Mouse (Mus musculus) liver, embryonic 12.5 days (tissue): ENCODE data around the gene Moap1. TPM values are rescaled to one million over a fixed set of nuclear protein-coding genes. Genes with fewer than 3 reads are reported as not detected.

Experiments
- ATAC-seq: fragments of 200-750 bp; cut with Nextera tagmentation; 2 replicates; pipeline ENCODE4 v1.8.0; 2017; ENCODE audit warnings: moderate number of reproducible peaks, mild to moderate bottlenecking, moderate library complexity
- H3K27ac ChIP-seq: fragments of 300-500 bp; sonication (generic); 2 replicates; pipeline ENCODE4 v1.5.1; 2016; ENCODE audit warnings: mild to moderate bottlenecking
- H3K27me3 ChIP-seq: fragments of 300-500 bp; sonication (generic); replicated peaks from 2 replicates; pipeline ENCODE4 v1.6.1; 2016; ENCODE audit warnings: mild to moderate bottlenecking, moderate library complexity
- H3K36me3 ChIP-seq: fragments of 300-500 bp; sonication (generic); 2 replicates; pipeline ENCODE4 v1.6.1; 2016; ENCODE audit warnings: mild to moderate bottlenecking, moderate library complexity
- H3K4me1 ChIP-seq: fragments of 300-500 bp; sonication (generic); 2 replicates; pipeline ENCODE4 v1.6.1; 2016
- H3K4me2 ChIP-seq: fragments of 300-500 bp; sonication (generic); 2 replicates; pipeline ENCODE4 v1.6.1; 2016; ENCODE audit warnings: mild to moderate bottlenecking, moderate library complexity
- H3K4me3 ChIP-seq: fragments of 300-500 bp; sonication (generic); 2 replicates; pipeline ENCODE4 v1.5.1; 2016; ENCODE audit warnings: mild to moderate bottlenecking, moderate library complexity
- H3K9ac ChIP-seq: fragments of 300-500 bp; sonication (generic); 2 replicates; pipeline ENCODE4 v1.6.1; 2016; ENCODE audit warnings: mild to moderate bottlenecking, moderate library complexity
- H3K9me3 ChIP-seq: fragments of 300-500 bp; sonication (generic); replicated peaks from 2 replicates; pipeline ENCODE4 v1.6.1; 2016; ENCODE audit warnings: mild to moderate bottlenecking, moderate library complexity
- WGBS: fragments of 180-500 bp; shearing (Covaris S2); methylation state at CpG from one replicate; pipeline ENCODE4 v1.1.7; 2016; ENCODE audit not compliant: insufficient replicate concordance; 5-methylcytosine and 5-hydroxymethylcytosine counted together
- polyA plus RNA-seq: library from polyadenylated mRNA; unstranded; fragments of >200 nt; fragmentation: Nextera tagmentation; extraction: Ambion mirVana; gene quantifications from 2 replicates; pipeline ENCODE4 v1.2.1, GENCODE M21; 2016

Moap1 gene
- polyA plus RNA-seq, 1 experiment from 2014 or later, result 11.7 TPM

DNA sequence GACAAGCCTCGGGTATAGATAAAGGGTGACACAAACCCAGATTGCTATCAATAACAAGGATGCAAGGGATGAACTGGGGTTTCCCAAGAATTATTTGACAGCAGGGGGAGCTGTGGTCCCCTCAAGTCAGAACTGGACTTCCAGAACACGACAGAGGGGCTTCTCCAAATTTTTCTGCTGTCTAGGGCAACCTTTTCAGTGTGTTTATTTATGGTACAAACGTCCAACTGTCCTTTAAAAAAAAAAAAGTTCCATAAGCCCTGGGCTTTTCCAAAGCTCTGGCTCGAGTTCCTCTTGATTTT lies 40.4 kb downstream of the Moap1 start:
- 0 out of 2 replicates have a peak overlapping the region, but pooled peaks have one; percentile 63 for H3K27ac ChIP-seq
- 0 out of 2 replicates have a peak overlapping the region, but pooled peaks have one; percentile 51 for H3K9ac ChIP-seq
- peak overlapping the region; percentile 77 for H3K4me3 ChIP-seq
- no peaks in the 10 kb centered on the region for H3K9me3 ChIP-seq
- peaks cover 57% of the 10 kb centered on the region for H3K4me1 ChIP-seq
- WGBS, result 11% methylated on average over 4 of the region's 4 CpGs
- H3K27me3 ChIP-seq, result peaks cover 22% of the 10 kb centered on the region
- no peaks in the 10 kb centered on the region for H3K36me3 ChIP-seq
- peak overlapping the region; percentile 100 for H3K4me2 ChIP-seq
- no peak for ATAC-seq

- peaks cover 18% of the 10 kb centered on the region for H3K27me3 ChIP-seq
- WGBS, result 9% methylated on average over 15 of the region's 15 CpGs
- H3K9me3 ChIP-seq, result no peaks in the 10 kb centered on the region
- peak overlapping the region; percentile 34 for H3K4me3 ChIP-seq
- ATAC-seq, result no peak
- H3K36me3 ChIP-seq, result no peaks in the 10 kb centered on the region
- H3K9ac ChIP-seq, result 0 out of 2 replicates have a peak overlapping the region, but pooled peaks have one; percentile 51
- H3K4me1 ChIP-seq, result peaks cover 63% of the 10 kb centered on the region
- peak overlapping the region; percentile 63; the same call in 1 of the 2 replicates for H3K27ac ChIP-seq
- peak overlapping the region; percentile 100 for H3K4me2 ChIP-seq
Measured at GRCm38 (mm10) chr12:102702356-102703110, 40.9 kb downstream of the Moap1 start.

GRCm38 (mm10) chr12:102701691-102702207 lies 41.7 kb downstream of the Moap1 start:
- Histone ChIP-seq H3K4me2 (no peak overlapping the region), H3K36me3 (no peaks in the 10 kb centered on the region), H3K9ac (no peak overlapping the region), H3K4me3 (no peak overlapping the region), H3K4me1 (peaks cover 70% of the 10 kb centered on the region), H3K27ac (no peak overlapping the region), H3K9me3 (no peaks in the 10 kb centered on the region), H3K27me3 (peaks cover 13% of the 10 kb centered on the region)
- WGBS, result 74% methylated on average over 5 of the region's 5 CpGs
- ATAC-seq, result no peak

GRCm38 (mm10) chr12:102700453-102700852 lies 43.0 kb downstream of the Moap1 start:
- Histone ChIP-seq H3K36me3 (no peaks in the 10 kb centered on the region), H3K27me3 (0 out of 2 replicates have a peak, but pooled peaks cover under 1% of the 10 kb centered on the region), H3K27ac (no peak overlapping the region), H3K4me1 (peaks cover 78% of the 10 kb centered on the region), H3K4me3 (no peak overlapping the region), H3K9ac (no peak overlapping the region), H3K4me2 (no peak overlapping the region), H3K9me3 (no peaks in the 10 kb centered on the region)
- no peak for ATAC-seq
- 77% methylated on average over 12 of the region's 12 CpGs for WGBS

DNA sequence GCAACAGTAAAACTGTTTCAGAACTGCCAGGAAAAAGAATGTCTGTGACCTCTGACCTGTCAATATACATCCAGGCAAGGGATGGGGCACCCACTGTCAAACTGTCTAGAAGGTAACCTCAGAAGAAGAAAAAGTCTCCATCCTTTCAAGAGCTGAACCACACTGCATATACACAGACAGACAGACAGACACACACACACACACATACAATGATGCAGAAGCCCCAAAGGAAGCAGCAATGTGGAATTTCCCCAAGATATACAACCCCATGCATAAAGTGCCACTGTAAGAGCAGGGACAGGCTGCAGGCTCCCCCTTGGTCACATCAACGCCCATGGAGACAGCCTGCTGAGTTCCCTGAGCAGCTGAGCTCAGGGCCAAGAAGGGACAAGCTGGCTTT lies 44.3 kb downstream of the Moap1 start:
- Histone ChIP-seq H3K4me2 (no peak overlapping the region), H3K4me3 (no peak overlapping the region), H3K9me3 (no peaks in the 10 kb centered on the region), H3K9ac (no peak overlapping the region), H3K27ac (no peak overlapping the region), H3K36me3 (no peaks in the 10 kb centered on the region), H3K27me3 (no peaks in the 10 kb centered on the region), H3K4me1 (peaks cover 72% of the 10 kb centered on the region)
- WGBS, result 66% methylated on average over 1 of the region's 1 CpGs
- ATAC-seq, result no peak

GRCm38 (mm10) chr12:102698089-102698684 lies 45.3 kb downstream of the Moap1 start:
- Histone ChIP-seq H3K27me3 (no peaks in the 10 kb centered on the region), H3K9me3 (no peaks in the 10 kb centered on the region), H3K4me3 (no peak overlapping the region), H3K27ac (no peak overlapping the region), H3K9ac (no peak overlapping the region), H3K4me1 (peaks cover 62% of the 10 kb centered on the region), H3K36me3 (no peaks in the 10 kb centered on the region), H3K4me2 (no peak overlapping the region)
- ATAC-seq, result peak; percentile 76
- WGBS, result 10% methylated on average over 1 of the region's 1 CpGs

DNA sequence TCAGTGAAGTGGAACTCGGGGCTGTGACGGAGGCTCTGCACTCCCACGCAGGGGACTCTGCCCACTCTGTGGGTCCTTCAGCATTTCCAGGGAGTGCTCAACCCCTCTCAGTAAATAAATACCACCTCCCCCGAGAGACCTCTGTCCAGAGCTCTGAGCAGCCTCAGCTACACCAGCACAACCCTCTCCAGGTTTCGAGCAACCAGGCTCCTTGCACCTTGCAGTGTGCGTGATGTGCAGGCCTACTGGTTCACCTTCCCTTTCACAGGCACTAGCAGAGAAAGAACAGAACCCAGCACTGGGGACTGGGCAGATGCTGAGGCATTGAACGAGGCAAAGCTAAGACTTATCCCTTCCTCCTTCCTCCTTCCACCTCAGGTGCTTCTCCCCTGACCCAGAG lies 46.1 kb downstream of the Moap1 start:
- Histone ChIP-seq H3K9ac (no peak overlapping the region), H3K4me1 (peaks cover 54% of the 10 kb centered on the region), H3K9me3 (no peaks in the 10 kb centered on the region), H3K4me2 (no peak overlapping the region), H3K4me3 (no peak overlapping the region), H3K36me3 (no peaks in the 10 kb centered on the region), H3K27me3 (no peaks in the 10 kb centered on the region), H3K27ac (no peak overlapping the region)
- ATAC-seq, result no peak
- WGBS, result 74% methylated on average over 7 of the region's 7 CpGs

- Histone ChIP-seq H3K4me1 (peaks cover 53% of the 10 kb centered on the region), H3K4me2 (no peak overlapping the region), H3K36me3 (no peaks in the 10 kb centered on the region), H3K9ac (no peak overlapping the region), H3K27me3 (no peaks in the 10 kb centered on the region), H3K27ac (no peak overlapping the region), H3K9me3 (no peaks in the 10 kb centered on the region), H3K4me3 (no peak overlapping the region)
- 75% methylated on average over 14 of the region's 14 CpGs for WGBS
- ATAC-seq, result no peak
Measured at GRCm38 (mm10) chr12:102696635-102697354, 46.7 kb downstream of the Moap1 start.

GRCm38 (mm10) chr12:102695369-102696239 lies 47.9 kb downstream of the Moap1 start:
- no peaks in the 10 kb centered on the region for H3K27me3 ChIP-seq
- H3K9me3 ChIP-seq, result no peaks in the 10 kb centered on the region
- 66% methylated on average over 18 of the region's 18 CpGs for WGBS
- no peak for ATAC-seq
- H3K4me3 ChIP-seq, result no peak overlapping the region
- H3K9ac ChIP-seq, result no peak overlapping the region
- H3K36me3 ChIP-seq, result no peaks in the 10 kb centered on the region
- H3K4me1 ChIP-seq, result peaks cover 65% of the 10 kb centered on the region
- H3K27ac ChIP-seq, result no peak overlapping the region
- no peak overlapping the region for H3K4me2 ChIP-seq
